Mouse (Mus musculus): ENCODE measurements at regions not wholly inside any gene's neighbourhood (a gene's known extent, or its start where the extent isn't known, plus 50 kb on each side); places are given as distances from the start of the nearest gene placed in this dataset.
"Not testable (repeated sequence)": the region's sequence is repeated elsewhere in the genome, so short reads cannot be mapped to it uniquely, and the experiment has no call there.

DNA sequence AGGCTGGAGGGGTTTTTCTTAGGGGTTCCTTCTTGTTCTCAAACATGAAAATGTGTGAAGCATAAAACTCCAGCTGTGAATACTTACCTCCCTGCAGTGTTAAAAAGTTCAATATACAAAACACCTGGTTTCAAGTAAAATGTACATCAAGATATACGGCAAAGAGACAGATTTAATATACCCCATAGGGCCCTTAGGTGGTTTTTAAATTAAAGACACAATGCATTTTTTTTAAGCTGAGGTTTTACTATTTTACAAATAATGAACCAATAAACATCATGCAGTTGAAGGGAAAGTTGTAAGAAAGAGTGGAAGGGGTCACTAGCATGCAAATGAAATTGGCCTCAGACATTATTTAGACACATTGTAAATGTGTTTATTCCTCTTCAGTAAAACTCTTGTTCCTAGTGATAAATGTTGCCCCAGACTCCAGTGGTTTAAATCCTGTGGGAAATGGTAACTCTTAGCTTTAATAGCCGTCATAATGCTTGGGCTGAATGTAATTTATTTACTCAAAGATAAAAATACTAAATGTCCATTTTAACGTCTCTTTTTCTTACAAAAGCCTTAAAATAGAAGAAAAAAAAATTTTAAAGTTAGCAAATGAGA lies 1337.9 kb downstream of the Efnb2 start:
- Histone ChIP-seq H3K36me3 (replicated peaks; ENCODE audit: control insufficient read depth, insufficient read depth) (no peaks in the 10 kb centered on the region), H3K27ac (no peak overlapping the region), H3K9me3 (ENCODE audit: control insufficient read depth, low read length) (no peaks in the 10 kb centered on the region), H3K9ac (no peak overlapping the region), H3K4me2 (replicated peaks) (no peak overlapping the region), H3K4me1 (replicated peaks; ENCODE audit: control insufficient read depth, insufficient read depth, low read length) (no peaks in the 10 kb centered on the region), H3K4me3 (replicated peaks; ENCODE audit: low read length) (no peak overlapping the region), H3K27me3 (ENCODE audit: control insufficient read depth, insufficient read depth, low read length) (no peaks in the 10 kb centered on the region)
- DNase-seq (ENCODE audit: low spot score) (no peak), ATAC-seq (ENCODE audit: low FRiP score) (no peak)
- WGBS, result 34% methylated on average over 3 of the region's 3 CpGs

DNA sequence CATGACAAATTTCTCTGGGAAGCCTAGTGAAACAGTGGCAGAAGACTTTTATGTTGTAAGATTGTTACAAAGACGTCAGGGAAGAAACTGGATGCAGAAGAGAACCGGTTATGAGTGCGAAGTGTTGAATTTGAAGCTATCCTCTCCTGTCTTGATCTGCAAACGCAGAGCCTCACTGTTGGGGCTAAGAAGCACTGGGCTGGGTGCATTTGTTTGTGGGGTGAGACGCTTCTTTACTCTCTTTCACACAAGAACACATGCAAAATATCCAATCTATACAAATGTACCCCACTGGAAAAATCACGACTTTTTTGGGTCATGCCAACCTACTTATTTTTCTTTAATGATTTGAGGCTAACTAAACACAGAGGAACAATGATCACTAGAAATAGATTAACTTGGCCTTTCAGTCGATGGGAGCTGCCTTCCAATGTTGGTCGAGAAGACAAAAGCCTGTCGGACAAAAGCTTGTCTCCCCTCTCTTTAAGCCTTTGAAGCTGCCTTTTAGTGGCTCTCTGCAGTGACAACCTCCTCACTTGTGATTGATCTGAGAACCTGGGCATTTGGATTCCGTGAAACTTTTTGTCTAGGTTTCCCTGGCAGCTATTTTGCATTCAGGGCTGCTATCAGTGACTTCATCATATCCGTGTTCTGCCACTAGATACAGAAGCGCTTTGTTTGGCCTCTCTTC lies 1338.5 kb downstream of the Efnb2 start:
- Histone ChIP-seq H3K27ac (no peak overlapping the region), H3K9ac (no peak overlapping the region), H3K36me3 (replicated peaks; ENCODE audit: control insufficient read depth, insufficient read depth) (no peaks in the 10 kb centered on the region), H3K4me1 (replicated peaks; ENCODE audit: control insufficient read depth, insufficient read depth, low read length) (no peaks in the 10 kb centered on the region), H3K4me3 (replicated peaks; ENCODE audit: low read length) (no peak overlapping the region), H3K27me3 (ENCODE audit: control insufficient read depth, insufficient read depth, low read length) (no peaks in the 10 kb centered on the region), H3K9me3 (ENCODE audit: control insufficient read depth, low read length) (no peaks in the 10 kb centered on the region), H3K4me2 (replicated peaks) (no peak overlapping the region)
- WGBS, result 12% methylated on average over 12 of the region's 12 CpGs
- ATAC-seq (ENCODE audit: low FRiP score), result peak; percentile 75; the same call in 1 of the 2 replicates
- DNase-seq (ENCODE audit: low spot score), result no peak

DNA sequence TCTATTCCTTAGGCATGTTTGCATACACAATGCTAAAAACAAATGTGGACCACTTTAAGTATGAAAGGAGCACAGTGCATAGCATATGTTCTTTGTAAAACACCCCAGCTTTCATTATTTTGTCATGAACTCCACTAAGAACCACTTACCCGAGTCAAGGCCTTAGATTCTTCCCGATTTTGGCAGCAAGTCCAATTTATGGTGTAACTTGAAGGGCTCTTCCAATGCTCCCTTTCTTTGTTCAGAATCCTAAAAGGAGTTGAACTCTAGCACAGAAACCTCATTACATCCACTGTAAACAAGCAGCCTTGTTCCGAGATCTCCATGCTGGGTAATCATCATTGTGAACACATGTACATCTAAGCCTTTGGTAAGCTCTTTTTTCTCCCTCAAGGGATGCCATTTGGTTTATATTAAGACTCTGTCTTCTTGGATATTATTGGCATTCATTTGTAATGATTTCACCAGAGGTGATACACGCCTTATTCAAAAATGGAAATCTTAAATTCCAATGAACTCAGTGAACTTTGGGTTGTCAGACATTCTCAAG lies 1344.2 kb downstream of the Efnb2 start:
- DNase-seq (ENCODE audit: low spot score) (no peak), ATAC-seq (ENCODE audit: low FRiP score) (no peak)
- no peak overlapping the region for H3K27ac ChIP-seq
- no peak overlapping the region for H3K4me3 ChIP-seq (replicated peaks; ENCODE audit: low read length)
- H3K27me3 ChIP-seq (ENCODE audit: control insufficient read depth, insufficient read depth, low read length), result no peaks in the 10 kb centered on the region
- H3K4me2 ChIP-seq (replicated peaks), result no peak overlapping the region
- no peaks in the 10 kb centered on the region for H3K4me1 ChIP-seq (replicated peaks; ENCODE audit: control insufficient read depth, insufficient read depth, low read length)
- 84% methylated on average over 4 of the region's 4 CpGs for WGBS
- H3K9me3 ChIP-seq (ENCODE audit: control insufficient read depth, low read length), result no peaks in the 10 kb centered on the region
- no peak overlapping the region for H3K9ac ChIP-seq
- H3K36me3 ChIP-seq (replicated peaks; ENCODE audit: control insufficient read depth, insufficient read depth), result no peaks in the 10 kb centered on the region

DNA sequence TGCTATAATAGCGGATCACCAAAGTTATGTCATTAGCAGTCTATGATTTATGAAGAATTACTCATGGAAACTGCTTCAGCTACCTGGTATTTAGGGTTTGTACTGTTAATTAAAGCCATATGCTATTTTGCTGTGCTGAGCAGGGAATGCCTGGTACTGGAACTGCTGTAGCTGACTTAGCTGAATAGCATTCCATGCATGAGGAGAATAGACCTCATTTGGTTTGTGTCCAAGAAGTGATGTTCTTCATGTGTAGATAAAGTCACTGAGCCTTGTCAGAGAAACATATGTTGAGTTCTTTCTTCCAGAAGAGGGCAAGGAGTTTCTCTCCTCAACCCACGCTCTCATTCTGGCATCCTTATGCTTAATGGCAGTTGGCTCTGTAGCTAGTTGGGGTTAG lies 1351.8 kb downstream of the Efnb2 start:
- no peaks in the 10 kb centered on the region for H3K27me3 ChIP-seq (ENCODE audit: control insufficient read depth, insufficient read depth, low read length)
- H3K9ac ChIP-seq, result no peak overlapping the region
- H3K9me3 ChIP-seq (ENCODE audit: control insufficient read depth, low read length), result no peaks in the 10 kb centered on the region
- H3K4me1 ChIP-seq (replicated peaks; ENCODE audit: control insufficient read depth, insufficient read depth, low read length), result no peaks in the 10 kb centered on the region
- 96% methylated on average over 2 of the region's 2 CpGs for WGBS
- no peak for ATAC-seq (ENCODE audit: low FRiP score)
- no peaks in the 10 kb centered on the region for H3K36me3 ChIP-seq (replicated peaks; ENCODE audit: control insufficient read depth, insufficient read depth)
- no peak for DNase-seq (ENCODE audit: low spot score)
- H3K27ac ChIP-seq, result no peak overlapping the region
- no peak overlapping the region for H3K4me2 ChIP-seq (replicated peaks)
- no peak overlapping the region for H3K4me3 ChIP-seq (replicated peaks; ENCODE audit: low read length)

DNA sequence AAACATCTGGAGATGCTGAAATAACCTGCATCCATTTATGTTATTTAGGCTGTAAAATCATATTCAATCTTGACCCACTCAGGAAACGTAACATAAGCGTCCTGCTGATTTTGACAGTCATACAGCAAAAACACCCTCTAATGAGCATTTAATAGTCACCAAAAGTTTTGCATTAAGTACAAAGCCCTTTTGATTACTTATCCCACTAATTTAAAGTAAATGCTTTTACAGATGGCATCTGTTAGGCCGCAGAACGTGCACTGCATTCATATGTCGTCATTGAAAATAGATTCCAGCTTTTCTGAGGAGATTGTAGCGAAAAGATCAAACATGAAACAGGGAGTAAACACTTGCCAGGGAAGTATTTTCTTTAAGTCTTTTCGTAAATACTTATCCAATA lies 1371.7 kb downstream of the Efnb2 start:
- no peak overlapping the region for H3K4me2 ChIP-seq (replicated peaks)
- DNase-seq (ENCODE audit: low spot score), result no peak
- H3K27ac ChIP-seq, result no peak overlapping the region
- no peak overlapping the region for H3K4me3 ChIP-seq (replicated peaks; ENCODE audit: low read length)
- WGBS, result 75% methylated on average over 7 of the region's 7 CpGs
- no peaks in the 10 kb centered on the region for H3K27me3 ChIP-seq (ENCODE audit: control insufficient read depth, insufficient read depth, low read length)
- H3K9me3 ChIP-seq (ENCODE audit: control insufficient read depth, low read length), result no peaks in the 10 kb centered on the region
- no peak for ATAC-seq (ENCODE audit: low FRiP score)
- no peak overlapping the region for H3K9ac ChIP-seq
- H3K4me1 ChIP-seq (replicated peaks; ENCODE audit: control insufficient read depth, insufficient read depth, low read length), result no peaks in the 10 kb centered on the region
- no peaks in the 10 kb centered on the region for H3K36me3 ChIP-seq (replicated peaks; ENCODE audit: control insufficient read depth, insufficient read depth)

DNA sequence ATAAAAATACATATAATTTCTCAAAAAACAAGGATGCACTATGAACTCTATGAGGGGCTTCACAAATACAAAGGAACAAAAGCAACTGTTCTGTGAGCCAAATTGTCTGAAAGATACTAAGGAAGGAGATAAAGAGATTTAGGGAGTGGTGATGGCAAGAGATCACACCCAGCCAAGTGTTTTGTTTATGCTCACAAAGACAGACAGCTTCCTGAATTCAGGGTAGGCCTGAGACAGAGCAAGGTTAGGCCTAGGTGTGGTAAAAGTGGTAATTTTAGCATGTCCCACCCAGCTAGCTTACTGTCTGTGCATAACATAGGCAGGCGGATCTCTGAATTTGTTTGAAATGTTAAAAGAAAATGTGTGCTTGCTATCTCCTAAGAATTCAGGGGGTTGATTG lies 1374.5 kb downstream of the Efnb2 start:
- H3K4me1 ChIP-seq (replicated peaks; ENCODE audit: control insufficient read depth, insufficient read depth, low read length), result no peaks in the 10 kb centered on the region
- no peaks in the 10 kb centered on the region for H3K36me3 ChIP-seq (replicated peaks; ENCODE audit: control insufficient read depth, insufficient read depth)
- DNase-seq (ENCODE audit: low spot score) (no peak), ATAC-seq (ENCODE audit: low FRiP score) (no peak)
- H3K4me3 ChIP-seq (replicated peaks; ENCODE audit: low read length), result no peak overlapping the region
- 85% methylated on average over 1 of the region's 1 CpGs for WGBS
- no peak overlapping the region for H3K9ac ChIP-seq
- no peak overlapping the region for H3K27ac ChIP-seq
- H3K9me3 ChIP-seq (ENCODE audit: control insufficient read depth, low read length), result no peaks in the 10 kb centered on the region
- H3K4me2 ChIP-seq (replicated peaks), result no peak overlapping the region
- H3K27me3 ChIP-seq (ENCODE audit: control insufficient read depth, insufficient read depth, low read length), result no peaks in the 10 kb centered on the region

DNA sequence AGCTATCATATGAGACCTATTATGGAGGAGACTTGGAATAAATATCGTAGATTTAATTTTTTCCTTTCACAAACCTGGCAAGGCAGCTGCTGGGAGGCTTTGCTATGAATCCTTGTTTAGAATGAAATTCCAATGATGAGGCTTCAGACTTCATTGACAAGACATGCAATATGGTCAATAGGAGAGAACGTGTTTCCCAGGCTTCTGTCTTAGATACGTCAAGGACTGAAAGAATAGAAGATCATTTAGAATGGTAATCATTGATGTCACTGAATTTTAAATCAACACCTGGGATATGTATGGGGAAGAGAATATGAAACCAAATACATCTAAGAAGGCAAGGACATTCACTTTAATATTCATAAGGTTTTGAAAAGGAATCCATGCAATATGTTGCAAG lies 1393.6 kb downstream of the Efnb2 start:
- ATAC-seq (ENCODE audit: low FRiP score) (no peak), DNase-seq (ENCODE audit: low spot score) (no peak)
- H3K4me3 ChIP-seq (replicated peaks; ENCODE audit: low read length), result no peak overlapping the region
- H3K9me3 ChIP-seq (ENCODE audit: control insufficient read depth, low read length), result no peaks in the 10 kb centered on the region
- H3K4me1 ChIP-seq (replicated peaks; ENCODE audit: control insufficient read depth, insufficient read depth, low read length), result no peaks in the 10 kb centered on the region
- H3K36me3 ChIP-seq (replicated peaks; ENCODE audit: control insufficient read depth, insufficient read depth), result no peaks in the 10 kb centered on the region
- no peaks in the 10 kb centered on the region for H3K27me3 ChIP-seq (ENCODE audit: control insufficient read depth, insufficient read depth, low read length)
- H3K9ac ChIP-seq, result no peak overlapping the region
- no peak overlapping the region for H3K27ac ChIP-seq
- 56% methylated on average over 3 of the region's 3 CpGs for WGBS
- no peak overlapping the region for H3K4me2 ChIP-seq (replicated peaks)

DNA sequence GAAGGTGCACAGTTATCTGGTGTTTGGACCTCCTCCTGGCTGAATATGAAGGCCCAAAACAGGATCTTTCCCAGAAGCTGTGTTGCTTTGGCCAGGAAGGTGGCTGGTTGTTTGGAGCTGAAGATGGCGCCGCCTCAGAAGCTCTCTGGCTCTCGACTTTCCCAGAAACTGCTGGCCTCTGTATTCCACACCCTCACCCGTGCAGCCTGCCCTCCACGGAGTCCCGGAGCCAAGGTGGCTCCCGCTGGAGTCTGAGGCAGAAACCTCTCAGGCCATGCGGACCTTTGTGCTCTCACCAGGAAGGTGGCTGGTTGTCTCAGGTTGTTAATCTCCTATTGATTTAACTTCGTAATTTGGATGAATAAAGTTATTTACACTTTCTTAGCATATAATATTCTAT lies 1406.7 kb downstream of the Efnb2 start:
- not testable (repeated sequence) for H3K27me3 ChIP-seq (ENCODE audit: control insufficient read depth, insufficient read depth, low read length); H3K36me3 ChIP-seq (replicated peaks; ENCODE audit: control insufficient read depth, insufficient read depth)
- WGBS, result 98% methylated on average over 9 of the region's 9 CpGs

DNA sequence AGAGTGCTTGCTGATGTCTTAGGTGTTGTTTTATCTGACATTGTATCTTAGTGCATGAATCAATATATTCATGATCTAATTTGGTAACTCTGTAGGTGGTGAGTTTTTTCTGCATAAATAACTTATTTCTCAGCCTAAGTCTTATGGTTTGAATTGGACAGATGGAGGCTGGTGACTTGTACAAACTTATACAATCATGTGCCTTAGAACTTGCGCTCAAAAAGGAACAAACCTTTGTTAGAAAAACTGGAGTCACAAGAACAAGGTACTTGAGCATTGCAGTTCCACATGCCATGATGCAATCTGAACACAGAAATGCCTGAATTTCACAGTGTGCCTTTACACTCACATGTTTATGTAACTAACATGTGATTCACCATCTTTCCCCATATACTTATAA lies 1420.7 kb downstream of the Efnb2 start:
- no peak for DNase-seq (ENCODE audit: low spot score)
- Histone ChIP-seq H3K4me2 (replicated peaks) (no peak overlapping the region), H3K27me3 (ENCODE audit: control insufficient read depth, insufficient read depth, low read length) (no peaks in the 10 kb centered on the region), H3K27ac (no peak overlapping the region), H3K9me3 (ENCODE audit: control insufficient read depth, low read length) (no peaks in the 10 kb centered on the region), H3K9ac (no peak overlapping the region), H3K36me3 (replicated peaks; ENCODE audit: control insufficient read depth, insufficient read depth) (no peaks in the 10 kb centered on the region), H3K4me3 (replicated peaks; ENCODE audit: low read length) (no peak overlapping the region), H3K4me1 (replicated peaks; ENCODE audit: control insufficient read depth, insufficient read depth, low read length) (no peaks in the 10 kb centered on the region)
- 89% methylated on average over 1 of the region's 1 CpGs for WGBS
- no peak for ATAC-seq (ENCODE audit: low FRiP score)

More for the DNA sequence above, 1406.7 kb downstream of the Efnb2 start:
- H3K4me1 ChIP-seq (replicated peaks; ENCODE audit: control insufficient read depth, insufficient read depth, low read length); ATAC-seq (ENCODE audit: low FRiP score); H3K9me3 ChIP-seq (ENCODE audit: control insufficient read depth, low read length); H3K27ac ChIP-seq; H3K4me2 ChIP-seq (replicated peaks); H3K9ac ChIP-seq; DNase-seq (ENCODE audit: low spot score); H3K4me3 ChIP-seq (replicated peaks; ENCODE audit: low read length): not testable (repeated sequence)
